Mouse (Mus musculus) spleen, adult 2 months (tissue): ENCODE results near the gene Nr2f1. TPM values are rescaled to one million over a fixed set of nuclear protein-coding genes. Genes with fewer than 3 reads are reported as not detected.

Experiments
- DNase-seq, 2 experiments: peaks; one replicate each; pipeline versions ENCODE4 v3.0.0 to v3.0.0-alpha.2; 2012 to 2021; ENCODE audit warnings: low spot score in 2 of 2, low read depth in 1 of 2
- H3K27ac ChIP-seq: fragments of 200-500 bp; 2 replicates; pipeline ENCODE4 v1.5.1; 2012; ENCODE audit warnings: low read length, inconsistent platforms; ENCODE audit not compliant: insufficient read depth
- H3K27me3 ChIP-seq: fragments of 200-500 bp; 2 replicates; pipeline ENCODE4 v1.6.1; 2012; ENCODE audit warnings: mild to moderate bottlenecking, moderate library complexity, low read length, inconsistent platforms; ENCODE audit not compliant: control insufficient read depth, insufficient read depth
- H3K36me3 ChIP-seq: fragments of 200-500 bp; 2 replicates; pipeline ENCODE4 v1.6.1; 2012; ENCODE audit warnings: mild to moderate bottlenecking, low read length, inconsistent platforms; ENCODE audit not compliant: control insufficient read depth, insufficient read depth
- H3K4me1 ChIP-seq: fragments of 200-500 bp; 2 replicates; pipeline ENCODE4 v1.6.1; 2011; ENCODE audit warnings: inconsistent platforms; ENCODE audit not compliant: control insufficient read depth, insufficient read depth, insufficient read length
- H3K4me3 ChIP-seq: fragments of 200-500 bp; 2 replicates; pipeline ENCODE4 v1.5.1; 2011; ENCODE audit warnings: mild to moderate bottlenecking, inconsistent platforms; ENCODE audit not compliant: insufficient read depth, insufficient read length; ENCODE audit errors: extremely low read depth
- CTCF ChIP-seq: fragments of 200-500 bp; IDR thresholded peaks from 2 replicates; pipeline ENCODE4 v1.5.1; 2011; ENCODE audit warnings: mild to moderate bottlenecking, inconsistent platforms; ENCODE audit not compliant: insufficient read depth, insufficient read length, insufficient replicate concordance; ENCODE audit errors: extremely low read depth
- POLR2A ChIP-seq: fragments of 200-500 bp; IDR thresholded peaks from 2 replicates; pipeline ENCODE4 v1.6.1; 2011; ENCODE audit warnings: low read depth, low read length, inconsistent platforms
- WGBS: fragments of 180-500 bp; shearing (Covaris S2); methylation state at CpG from one replicate; pipeline ENCODE4 v1.1.7; 2018; 5-methylcytosine and 5-hydroxymethylcytosine counted together
- polyA plus RNA-seq: library from polyadenylated mRNA; depleted of rRNA; stranded (reverse); fragments of >200 nt; gene quantifications from 2 replicates; pipeline ENCODE4 v1.2.3, GENCODE M21; 2012

Nr2f1 gene
- polyA plus RNA-seq, 1 experiment, result 4.0 TPM

DNA sequence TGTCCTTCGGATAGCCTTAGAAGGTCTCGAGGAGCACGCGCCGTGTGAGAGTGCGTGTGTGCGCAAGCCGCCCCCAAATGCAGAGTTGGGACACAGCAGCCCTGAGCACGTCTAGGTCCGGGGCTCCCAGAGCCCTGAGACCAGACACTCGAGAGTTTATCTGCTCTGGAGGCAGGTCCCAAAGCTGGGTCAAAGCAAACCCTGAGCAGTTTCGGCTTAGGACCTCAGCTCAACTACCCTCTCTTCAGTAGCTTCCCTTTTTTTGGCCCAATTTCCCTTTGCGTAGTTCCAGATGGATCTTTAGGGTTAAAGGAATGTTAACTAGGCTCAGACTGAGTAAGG lies 11.2 kb upstream of the Nr2f1 start:
- no peaks in the 10 kb centered on the region for H3K36me3 ChIP-seq
- H3K4me3 ChIP-seq, result no peak overlapping the region
- DNase-seq, result no peak
- 15% methylated on average over 13 of the region's 13 CpGs for WGBS
- H3K4me1 ChIP-seq, result no peaks in the 10 kb centered on the region
- peaks cover 12% of the 10 kb centered on the region for H3K27me3 ChIP-seq
- H3K27ac ChIP-seq, result no peak overlapping the region
- TF ChIP-seq POLR2A (no peak), CTCF (no peak)

DNA sequence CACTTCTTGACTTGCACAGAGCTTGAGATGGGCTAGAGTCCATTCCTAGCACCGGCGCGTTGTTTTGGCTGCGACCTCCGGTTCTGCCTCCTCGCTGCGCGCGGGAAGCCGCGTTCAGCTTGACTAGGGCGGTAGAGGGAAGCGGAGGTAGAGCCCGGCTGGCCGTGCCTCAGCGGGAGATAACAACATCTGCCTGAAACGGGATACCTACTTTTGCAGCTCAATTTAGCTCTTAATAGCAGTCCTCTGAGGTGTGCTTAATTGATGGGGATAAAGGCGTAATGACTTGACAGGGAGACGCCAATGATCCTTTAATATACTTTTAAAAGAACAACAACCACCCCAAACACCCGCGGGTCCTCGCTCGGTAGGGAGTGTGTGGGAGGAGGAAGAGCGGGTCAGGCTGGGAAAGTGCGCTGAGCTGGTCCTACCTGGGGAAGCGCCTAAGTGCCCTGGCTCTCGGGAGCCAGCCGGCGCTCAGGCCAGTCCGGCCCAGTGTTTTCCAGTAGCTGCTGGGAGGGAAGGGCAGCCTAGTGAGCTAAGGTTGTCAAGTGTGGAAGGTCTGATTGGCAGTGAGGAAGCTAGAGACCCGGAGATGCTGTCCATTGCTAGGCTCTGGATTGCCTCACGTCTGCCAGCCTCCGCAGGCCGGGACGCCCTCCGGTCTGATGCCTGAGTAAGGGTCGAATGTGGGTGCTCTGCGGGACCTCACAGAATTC lies 10.6 kb upstream of the Nr2f1 start:
- Histone ChIP-seq H3K27ac (no peak overlapping the region), H3K36me3 (no peaks in the 10 kb centered on the region), H3K4me1 (no peaks in the 10 kb centered on the region), H3K4me3 (no peak overlapping the region), H3K27me3 (peaks cover 12% of the 10 kb centered on the region)
- TF ChIP-seq CTCF (no peak), POLR2A (no peak)
- WGBS, result 6% methylated on average over 38 of the region's 38 CpGs
- no peak for DNase-seq

DNA sequence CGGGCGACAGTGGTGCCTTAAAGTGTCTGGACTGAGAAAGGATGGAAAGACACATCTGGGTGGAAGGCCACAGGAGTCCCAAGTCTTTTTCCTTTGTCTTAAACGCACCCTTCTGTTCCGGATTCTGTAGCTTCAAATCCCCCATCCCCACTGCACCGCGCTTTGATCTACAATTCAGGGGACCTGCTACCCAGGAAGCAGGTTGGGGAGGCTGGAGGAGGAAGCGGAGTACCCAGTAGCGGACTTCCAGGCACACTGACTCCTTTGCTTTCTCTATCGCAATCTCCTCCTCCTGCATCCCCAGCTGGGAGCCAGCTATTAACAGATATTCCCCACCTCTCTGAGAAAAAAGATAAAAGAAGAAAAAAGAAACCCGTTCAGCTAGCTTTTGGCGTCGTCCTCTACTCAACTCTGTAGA lies 10.1 kb upstream of the Nr2f1 start:
- H3K4me3 ChIP-seq, result no peak overlapping the region
- whole genome bisulfite sequencing, result 8% methylated on average over 12 of the region's 12 CpGs
- no peak overlapping the region for H3K27ac ChIP-seq
- TF ChIP-seq CTCF (no peak), POLR2A (no peak)
- DNase-seq, result no peak
- peaks cover 12% of the 10 kb centered on the region for H3K27me3 ChIP-seq
- H3K36me3 ChIP-seq, result no peaks in the 10 kb centered on the region
- no peaks in the 10 kb centered on the region for H3K4me1 ChIP-seq

- Histone ChIP-seq H3K36me3 (no peaks in the 10 kb centered on the region), H3K27ac (no peak overlapping the region), H3K27me3 (peaks cover 13% of the 10 kb centered on the region), H3K4me3 (no peak overlapping the region), H3K4me1 (no peaks in the 10 kb centered on the region)
- WGBS, result 11% methylated on average over 14 of the region's 14 CpGs
- no peak for DNase-seq
- TF ChIP-seq CTCF, result no peak
- TF ChIP-seq POLR2A, result no peak
Observed at GRCm38 (mm10) chr13:78208689-78209410, 9.3 kb upstream of the Nr2f1 start.

DNA sequence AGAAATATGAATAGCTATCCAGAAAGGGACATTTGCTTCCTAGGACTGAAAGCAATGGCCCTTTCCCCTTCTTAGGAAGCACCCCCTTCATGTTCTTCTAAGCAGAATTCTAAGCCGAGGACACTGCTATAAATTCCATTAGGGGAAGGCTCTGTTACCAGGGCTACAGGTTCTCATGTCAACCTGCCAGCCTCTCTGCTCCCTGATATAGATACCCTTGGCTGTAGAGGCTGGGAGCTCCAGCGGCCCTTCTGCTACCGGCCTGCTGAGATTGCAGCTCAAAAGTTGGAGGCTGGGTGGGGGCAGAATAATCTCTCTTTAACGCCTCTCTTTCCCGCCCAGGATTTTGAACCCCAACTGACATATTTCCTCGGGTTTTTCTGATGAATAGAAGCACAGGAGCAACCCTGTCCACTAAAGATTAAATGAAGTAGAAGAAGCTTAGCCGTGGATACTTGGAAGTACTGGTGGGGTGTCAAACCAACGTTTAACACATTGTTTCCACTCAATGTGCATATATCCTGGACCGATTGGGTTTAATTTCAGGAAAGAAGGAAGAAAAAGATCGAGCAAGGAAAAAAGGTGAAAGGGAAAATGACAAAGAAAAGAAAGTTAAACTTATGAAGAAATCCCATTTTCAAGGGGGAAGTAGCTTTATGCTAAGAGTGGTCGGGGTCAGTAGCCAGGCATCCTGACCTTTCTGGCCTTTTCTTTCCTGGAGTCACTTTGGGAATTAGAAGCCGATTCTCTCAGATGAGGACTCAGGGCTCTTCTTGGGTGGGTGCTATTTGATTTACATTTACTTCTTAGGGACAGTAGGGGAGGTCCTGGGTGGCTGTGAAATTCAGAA lies 8.5 kb upstream of the Nr2f1 start:
- Histone ChIP-seq H3K27ac (no peak overlapping the region), H3K27me3 (peaks cover 18% of the 10 kb centered on the region), H3K4me1 (no peaks in the 10 kb centered on the region), H3K36me3 (no peaks in the 10 kb centered on the region), H3K4me3 (no peak overlapping the region)
- 9% methylated on average over 12 of the region's 12 CpGs for WGBS
- DNase-seq, result no peak
- TF ChIP-seq CTCF, result no peak
- TF ChIP-seq POLR2A, result no peak

DNA sequence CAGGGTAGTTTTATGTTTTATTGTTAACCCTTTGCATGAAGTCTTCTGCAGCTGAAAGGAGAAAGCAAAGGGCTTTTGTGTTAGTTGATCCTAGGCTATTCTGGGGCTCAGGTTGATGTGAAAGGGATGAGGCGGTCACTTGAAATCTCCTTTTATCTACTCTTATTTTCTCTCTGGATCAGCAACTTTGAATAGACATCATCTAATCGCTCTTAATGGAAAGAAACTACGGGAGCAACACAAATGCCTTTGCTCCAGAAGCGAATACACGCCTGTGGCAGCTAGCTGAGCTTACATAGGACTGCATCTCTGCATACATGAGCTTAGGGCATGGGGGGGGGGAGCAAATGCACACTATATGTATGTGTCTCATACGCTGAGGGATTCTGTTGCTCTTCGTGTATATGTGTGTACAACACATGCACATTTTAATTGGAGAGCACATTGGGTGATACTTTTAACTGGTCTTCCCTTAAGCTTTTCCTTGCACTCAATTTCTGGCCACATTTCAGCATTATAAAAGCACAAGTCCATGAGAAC lies 7.4 kb upstream of the Nr2f1 start:
- Histone ChIP-seq H3K4me1 (no peaks in the 10 kb centered on the region), H3K27me3 (peaks cover 17% of the 10 kb centered on the region), H3K36me3 (no peaks in the 10 kb centered on the region), H3K4me3 (no peak overlapping the region), H3K27ac (no peak overlapping the region)
- 43% methylated on average over 7 of the region's 7 CpGs for WGBS
- TF ChIP-seq POLR2A (no peak), CTCF (no peak)
- no peak for DNase-seq
